Mouse (Mus musculus) mesoderm, embryonic 11.5 days (tissue): ENCODE data around the gene Xab2.
"Not testable (repeated sequence)": the region's sequence is repeated elsewhere in the genome, so short reads cannot be mapped to it uniquely, and the experiment has no call there.

Experiments used
- DNase-seq: peaks from one replicate; pipeline ENCODE4 v3.0.0-alpha.2; 2012; ENCODE audit warnings: low read depth, low spot score

Gene Xab2

GRCm38 (mm10) chr8:3609046-3609815 lies 11.9 kb downstream of the Xab2 start:
- DNase-seq, result no peak

DNA sequence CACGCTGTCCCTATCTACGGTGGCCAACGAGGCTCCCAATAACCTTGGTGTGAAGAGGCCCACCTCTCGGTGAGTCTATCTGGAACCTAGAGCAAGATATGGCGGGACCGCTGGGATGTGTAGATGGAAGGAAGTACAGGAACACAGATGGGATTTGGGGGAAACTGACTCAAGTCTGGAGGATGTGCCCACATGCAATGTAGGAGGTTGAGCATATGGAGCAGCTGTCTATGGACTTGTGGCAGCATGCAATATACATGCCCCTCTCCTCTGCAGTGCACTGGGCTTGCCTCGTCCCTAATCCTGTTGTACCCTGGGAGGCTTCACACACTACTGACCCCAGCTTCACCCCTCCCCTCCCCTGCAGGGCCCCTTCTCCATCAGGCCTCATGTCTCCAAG lies 13.3 kb downstream of the Xab2 start:
- DNase-seq, result no peak

GRCm38 (mm10) chr8:3606593-3606992 lies 14.5 kb downstream of the Xab2 start:
- DNase-seq, result no peak

DNA sequence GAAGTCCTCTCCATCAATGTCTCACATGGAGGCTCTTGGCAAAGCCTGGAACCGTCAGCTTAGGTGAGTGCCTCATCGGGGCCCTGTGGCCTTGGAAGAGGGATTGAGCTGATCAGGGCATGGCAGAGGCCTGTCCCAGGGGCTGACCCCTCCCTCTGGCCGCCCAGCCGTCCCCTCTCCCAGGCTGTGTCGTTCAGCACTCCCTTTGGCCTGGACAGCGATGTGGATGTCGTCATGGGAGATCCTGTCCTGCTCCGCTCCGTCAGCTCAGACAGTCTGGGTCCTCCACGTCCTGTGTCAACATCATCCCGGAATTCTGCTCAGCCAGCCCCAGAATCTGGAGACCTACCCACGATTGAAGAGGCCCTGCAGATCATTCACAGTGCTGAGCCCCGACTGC lies 17.7 kb downstream of the Xab2 start:
- DNase-seq, result no peak

- DNase-seq, result no peak
Measured at GRCm38 (mm10) chr8:3600401-3600800, 20.7 kb downstream of the Xab2 start.

DNA sequence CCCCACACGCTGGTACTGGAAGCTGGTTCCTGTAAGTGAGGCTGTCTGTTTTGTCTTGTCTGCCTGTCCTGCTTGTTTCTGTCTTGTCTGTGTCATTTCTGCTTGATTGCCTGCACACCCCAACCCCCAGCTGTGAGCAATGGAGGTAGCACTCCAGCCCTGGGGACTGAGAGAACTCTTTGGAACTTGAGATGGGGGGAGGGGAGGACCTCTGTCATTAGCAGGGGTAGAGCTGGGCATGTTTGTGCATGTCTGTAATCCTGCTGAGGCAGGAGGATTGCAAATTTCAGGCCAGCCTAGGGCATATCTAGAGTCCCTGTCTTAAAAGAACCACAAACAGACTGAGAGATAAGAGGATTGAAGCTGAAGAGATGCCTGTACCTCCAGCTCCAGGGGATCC lies 21.9 kb downstream of the Xab2 start:
- no peak for DNase-seq

DNA sequence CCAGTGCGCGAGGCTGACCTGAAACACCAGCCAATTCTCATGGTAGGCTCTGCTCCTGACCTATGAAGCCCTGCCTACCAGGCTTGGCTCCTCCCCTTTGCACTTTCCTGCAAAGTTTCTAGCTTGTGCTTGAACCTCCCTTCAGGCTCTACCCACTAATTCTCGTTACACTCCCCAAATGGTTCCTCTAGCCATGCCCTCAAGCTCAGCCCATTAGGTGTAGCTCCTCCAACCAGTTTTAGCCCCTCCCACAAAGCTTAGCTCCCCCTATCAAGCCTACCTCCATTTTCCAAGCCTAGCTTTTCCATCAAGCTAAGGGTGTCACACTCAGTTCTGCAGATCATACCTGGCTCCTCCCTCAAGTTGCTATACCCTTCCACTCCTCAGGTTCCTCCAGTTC lies 23.1 kb downstream of the Xab2 start:
- DNase-seq, result no peak

DNA sequence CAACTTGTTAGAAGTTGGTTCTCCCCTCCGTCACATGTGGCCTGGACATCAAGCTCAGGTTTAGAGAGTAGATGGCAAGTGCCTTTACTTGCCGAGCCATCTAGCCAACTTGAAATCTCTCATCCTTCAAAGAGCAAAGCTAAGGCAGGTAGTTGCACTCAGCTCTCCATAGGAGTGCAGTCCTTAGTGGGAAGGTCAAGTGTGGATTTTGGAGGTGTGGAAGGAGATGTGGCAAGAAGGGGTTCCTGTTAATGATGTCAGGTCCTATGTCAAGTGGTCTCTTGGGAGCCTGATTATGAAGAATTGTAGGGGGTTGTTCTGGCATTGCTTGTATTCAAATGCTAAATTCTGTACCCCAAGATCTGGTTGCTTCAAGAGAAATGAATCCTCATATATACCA lies 26.6 kb downstream of the Xab2 start:
- DNase-seq, result no peak

GRCm38 (mm10) chr8:3593470-3593869 lies 27.6 kb downstream of the Xab2 start:
- no peak for DNase-seq

DNA sequence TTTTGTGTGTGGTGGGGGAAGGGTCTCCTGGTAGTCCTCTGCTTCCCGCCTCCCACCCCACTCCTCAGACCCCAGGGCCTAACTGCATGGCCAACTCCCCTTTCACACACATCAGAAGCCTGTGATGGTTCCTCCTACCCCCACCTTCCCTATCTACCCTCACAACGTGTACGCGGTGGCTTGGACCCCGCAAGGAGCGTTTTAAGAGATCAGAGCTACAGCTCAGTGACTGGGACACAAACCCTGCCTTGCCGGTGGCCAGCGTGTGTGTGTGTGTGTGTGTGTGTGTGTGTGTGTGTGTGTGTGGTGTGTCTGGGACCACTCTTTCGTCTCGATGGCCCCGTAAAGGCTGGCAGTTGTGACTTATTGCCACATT lies 32.9 kb downstream of the Xab2 start:
- peak; percentile 8 for DNase-seq

DNA sequence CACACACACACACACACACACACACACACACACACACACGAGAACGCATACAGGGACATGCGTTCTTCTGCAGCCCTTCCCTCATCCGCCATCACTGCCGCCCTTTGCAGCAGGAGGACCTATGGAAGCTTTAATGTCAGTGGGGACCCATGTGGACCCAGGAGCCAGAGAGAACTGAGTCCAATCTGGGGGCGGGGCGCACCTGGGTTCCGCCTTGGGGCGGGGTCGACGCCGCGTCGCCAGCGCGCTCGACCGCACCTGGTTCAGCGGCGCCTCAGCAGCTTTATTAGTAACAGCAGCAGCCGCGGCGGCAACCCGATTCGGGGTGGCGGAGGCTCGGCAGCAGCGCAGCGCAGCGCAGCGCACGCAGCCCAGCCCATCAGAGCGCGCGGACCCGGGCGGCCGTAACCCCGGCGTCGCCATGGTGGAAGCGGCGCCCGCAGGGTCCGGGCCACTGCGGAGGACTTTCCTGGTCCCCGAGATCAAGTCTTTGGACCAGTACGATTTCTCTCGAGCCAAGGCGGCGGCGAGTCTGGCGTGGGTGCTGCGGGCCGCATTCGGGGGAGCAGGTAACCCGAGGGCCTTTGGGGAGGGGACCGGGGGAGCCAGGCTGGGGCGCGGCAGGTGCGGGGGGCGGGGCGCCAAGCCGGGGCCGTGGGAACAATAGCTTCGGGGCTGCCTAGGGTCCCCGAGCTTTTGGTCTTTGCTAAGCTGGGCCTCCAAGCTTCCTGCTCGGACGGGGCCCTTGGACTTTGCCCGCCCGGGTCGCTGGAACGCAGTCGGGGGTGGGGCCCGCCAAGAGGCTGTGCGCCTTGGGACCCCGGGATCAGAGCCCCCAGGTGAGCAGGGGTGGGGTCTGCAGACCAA lies 33.5 kb downstream of the Xab2 start:
- DNase-seq, result peak; percentile 63

GRCm38 (mm10) chr8:3586993-3587390 lies 34.1 kb downstream of the Xab2 start, which contains the start of gene Camsap3:
Gene Camsap3 (plus strand): TSS chr8:3587293.
- no peak for DNase-seq

DNA sequence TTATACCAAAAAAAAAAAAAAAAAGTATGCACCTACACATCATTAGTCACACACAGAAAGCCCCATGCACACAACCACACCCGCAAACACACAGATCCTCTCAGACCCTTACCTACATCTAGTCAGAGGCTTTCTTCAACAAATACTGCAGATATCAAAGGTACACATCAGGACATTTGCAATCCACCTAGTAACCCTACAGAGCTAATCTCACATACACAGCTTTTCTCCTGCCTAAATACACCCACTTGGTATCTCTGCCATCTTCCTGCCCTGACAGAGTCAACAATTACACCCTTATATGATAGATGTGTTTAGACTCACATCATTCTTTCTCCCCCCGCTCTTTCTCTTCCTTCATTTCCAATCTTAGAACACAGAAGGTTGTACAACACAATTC lies 34.7 kb downstream of the Xab2 start:
- no peak for DNase-seq

DNA sequence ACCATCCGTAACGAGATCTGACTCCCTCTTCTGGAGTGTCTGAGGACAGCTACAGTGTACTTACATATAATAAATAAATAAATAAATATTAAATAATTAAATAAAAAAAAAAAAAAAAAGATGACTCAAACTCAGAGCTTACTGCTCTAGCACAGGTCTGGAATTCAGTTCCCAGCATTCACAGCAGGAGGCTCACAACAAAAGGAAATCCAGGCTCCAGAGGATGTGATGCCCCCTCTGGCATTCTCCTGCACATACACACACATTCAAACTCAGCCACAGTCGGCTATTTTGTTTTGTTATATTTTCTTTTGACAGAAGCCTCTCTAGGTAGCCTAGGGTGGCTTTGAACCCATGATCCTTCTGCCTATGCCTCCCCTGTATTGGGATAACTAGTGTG lies 39.2 kb downstream of the Xab2 start:
- not testable (repeated sequence) for DNase-seq

GRCm38 (mm10) chr8:3579390-3580364 lies 41.4 kb downstream of the Xab2 start:
- no peak for DNase-seq

- DNase-seq, result no peak
Measured at GRCm38 (mm10) chr8:3576211-3576960, 44.7 kb downstream of the Xab2 start.

DNA sequence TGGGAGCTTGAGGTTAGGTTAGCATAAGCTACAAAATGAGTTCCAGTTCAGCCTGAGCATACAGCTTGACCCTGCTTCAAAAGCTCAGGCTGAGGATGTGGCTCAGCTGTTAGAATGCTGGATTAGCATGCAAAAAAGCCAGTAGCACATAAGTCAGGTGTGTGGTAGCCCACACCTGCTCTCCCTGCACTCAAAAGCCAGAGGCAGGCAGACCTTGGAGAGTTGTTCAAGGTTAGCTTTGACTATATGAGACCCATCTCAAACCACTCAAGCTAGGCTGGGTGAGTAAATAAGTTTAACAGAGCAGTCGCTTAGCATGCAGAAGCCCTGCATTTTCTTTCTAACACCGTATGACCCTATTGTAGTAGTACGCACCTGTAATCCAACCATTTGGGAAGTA lies 46.6 kb downstream of the Xab2 start:
- no peak for DNase-seq

DNA sequence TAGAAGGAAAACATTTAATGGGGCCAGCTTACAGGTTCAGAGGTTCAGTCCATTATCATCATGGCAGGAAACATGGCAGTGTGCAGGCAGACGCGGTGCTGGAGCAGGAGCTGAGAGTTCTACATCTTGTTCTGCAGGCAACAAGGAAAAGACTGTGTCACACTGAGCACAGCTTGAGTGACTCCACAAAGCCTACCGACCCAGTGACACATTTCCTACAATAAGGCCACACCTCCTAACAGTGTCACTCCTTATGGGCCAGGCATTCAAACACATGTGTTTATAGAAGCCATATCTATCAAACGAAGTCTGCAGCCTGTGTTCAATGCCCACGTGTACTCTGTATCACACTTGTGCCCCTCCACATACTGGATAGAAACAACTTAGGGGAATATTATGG lies 51.3 kb downstream of the Xab2 start:
- DNase-seq, result no peak

- DNase-seq, result no peak
Measured at GRCm38 (mm10) chr8:3568378-3568777, 52.7 kb downstream of the Xab2 start.

GRCm38 (mm10) chr8:3567641-3568371 lies 53.3 kb downstream of the Xab2 start, which contains the start of gene C330021F23Rik:
Gene C330021F23Rik (plus strand): TSS chr8:3567990.
- peak; percentile 61 for DNase-seq
